Mouse (Mus musculus): ENCODE measurements around the gene Gm19426. TPM values are rescaled to one million over a fixed set of nuclear protein-coding genes. Genes with fewer than 3 reads are reported as not detected.

The Gm19426 gene
- polyA plus RNA-seq, 1 experiment from 2014 or later, result 5.6 TPM

DNA sequence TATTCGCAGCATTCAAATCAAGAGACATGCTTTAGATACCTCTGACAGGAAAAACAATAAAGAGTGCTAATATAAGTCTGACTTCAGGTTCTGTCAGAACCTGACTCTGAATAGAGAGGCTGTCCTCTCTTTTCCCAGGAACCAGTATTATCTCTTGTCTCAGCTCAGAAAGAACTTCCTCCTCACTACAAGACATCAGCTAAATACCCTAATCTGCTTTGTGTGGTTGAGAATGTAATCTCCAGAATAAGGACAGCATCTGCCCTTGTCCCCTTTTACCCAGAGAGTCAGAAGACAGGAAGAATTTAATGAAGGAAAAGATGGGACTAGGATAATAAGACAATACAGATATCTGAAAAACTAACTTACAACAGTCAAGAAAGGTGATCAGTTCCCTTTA is 40.0 kb downstream of the Gm19426 start:
- DNase-seq (ENCODE audit: low spot score) (no peak), ATAC-seq (no peak)
- H3K9me3 ChIP-seq (ENCODE audit: low read length), result no peaks in the 10 kb centered on the region
- no peaks in the 10 kb centered on the region for H3K27me3 ChIP-seq (replicated peaks; ENCODE audit: insufficient read depth, low read length)
- 83% methylated on average over 1 of the region's 1 CpGs for WGBS
- no peak overlapping the region for H3K27ac ChIP-seq (ENCODE audit: low read length)
- no peak overlapping the region for H3K4me3 ChIP-seq (ENCODE audit: low read depth, low read length)
- H3K4me1 ChIP-seq (ENCODE audit: insufficient read depth, low read depth, low read length), result no peaks in the 10 kb centered on the region
- H3K4me2 ChIP-seq (replicated peaks; ENCODE audit: low read depth, low read length), result no peak overlapping the region
- H3K36me3 ChIP-seq (ENCODE audit: insufficient read depth, low read length), result no peaks in the 10 kb centered on the region
- no peak overlapping the region for H3K9ac ChIP-seq (replicated peaks; ENCODE audit: low read depth)
- no peak for TF ChIP-seq EP300 (IDR thresholded peaks at IDR 0.05)
- TF ChIP-seq CTCF (IDR thresholded peaks at IDR 0.05), result no peak

GRCm38 (mm10) chr2:84695007-84695695 is 48.3 kb downstream of the Gm19426 start:
- no peak overlapping the region for H3K4me2 ChIP-seq (replicated peaks; ENCODE audit: low read depth, low read length)
- peak; percentile 50; the same call in 1 of the 2 replicates for ATAC-seq
- DNase-seq (ENCODE audit: low spot score), result peak; percentile 21
- TF ChIP-seq CTCF (IDR thresholded peaks at IDR 0.05) (no peak), EP300 (IDR thresholded peaks at IDR 0.05) (no peak)
- H3K27me3 ChIP-seq (replicated peaks; ENCODE audit: insufficient read depth, low read length), result no peaks in the 10 kb centered on the region
- WGBS, result 62% methylated on average over 5 of the region's 5 CpGs
- no peaks in the 10 kb centered on the region for H3K9me3 ChIP-seq (ENCODE audit: low read length)
- H3K4me1 ChIP-seq (ENCODE audit: insufficient read depth, low read depth, low read length), result no peaks in the 10 kb centered on the region
- peaks cover 24% of the 10 kb centered on the region for H3K36me3 ChIP-seq (ENCODE audit: insufficient read depth, low read length)
- no peak overlapping the region for H3K4me3 ChIP-seq (ENCODE audit: low read depth, low read length)
- H3K9ac ChIP-seq (replicated peaks; ENCODE audit: low read depth), result no peak overlapping the region
- 0 out of 2 replicates have a peak overlapping the region, but pooled peaks have one; percentile 12 for H3K27ac ChIP-seq (ENCODE audit: low read length)

MicroRNA genes within 50 kb of the gene (microRNA counts, 519-probe panel; counts per million panel counts)
- microRNA mmu-miR-130a, result 7,385 counts per million, percentile 96 among the panel's probes with 10 or more counts

Small RNA genes within 50 kb of the gene (microRNA-seq; reads per million reads assigned to microRNA genes)
- 27,845 reads per million, percentile 97 among the genes with 10 or more reads in this experiment for gene Mir130a

Other genes with a start within 250 kb of the Gm19426 start
- gene Ctnnd1, start 92.9 kb downstream of the Gm19426 start, polyA plus RNA-seq (2015; fragmentation: Nextera tagmentation; extraction: Ambion mirVana), result 38.2 and 42.9 TPM in 2 replicates
- gene Btbd18, start 84.6 kb downstream of the Gm19426 start, polyA plus RNA-seq (2015; fragmentation: Nextera tagmentation; extraction: Ambion mirVana), result 0.06 and 0.07 TPM in 2 replicates
- gene Selenoh, start 72.9 kb downstream of the Gm19426 start, polyA plus RNA-seq (2015; fragmentation: Nextera tagmentation; extraction: Ambion mirVana), result 94.3 and 102 TPM in 2 replicates
- not detected in 2 replicates for gene Gm28635, start 65.6 kb downstream of the Gm19426 start, polyA plus RNA-seq (2015; fragmentation: Nextera tagmentation; extraction: Ambion mirVana)
- gene Med19, start 65.3 kb downstream of the Gm19426 start, polyA plus RNA-seq (2015; fragmentation: Nextera tagmentation; extraction: Ambion mirVana), result 21.0 and 22.6 TPM in 2 replicates
- gene Tmx2, start 64.5 kb downstream of the Gm19426 start, polyA plus RNA-seq (2015; fragmentation: Nextera tagmentation; extraction: Ambion mirVana), result 51.6 and 52.8 TPM in 2 replicates
- 15.8 and 19.9 TPM in 2 replicates for gene Zdhhc5, start 28.5 kb downstream of the Gm19426 start, polyA plus RNA-seq (2015; fragmentation: Nextera tagmentation; extraction: Ambion mirVana)
- 19.3 and 19.5 TPM in 2 replicates for gene Clp1, start 16.3 kb downstream of the Gm19426 start, polyA plus RNA-seq (2015; fragmentation: Nextera tagmentation; extraction: Ambion mirVana)
- 2.6 and 3.4 TPM in 2 replicates for gene Ypel4, start 9.6 kb downstream of the Gm19426 start, polyA plus RNA-seq (2015; fragmentation: Nextera tagmentation; extraction: Ambion mirVana)
- gene Serping1, start 31.8 kb upstream of the Gm19426 start, polyA plus RNA-seq (2015; fragmentation: Nextera tagmentation; extraction: Ambion mirVana), result 269 and 283 TPM in 2 replicates
- 83.7 and 85.6 TPM in 2 replicates for gene Ube2l6, start 55.2 kb upstream of the Gm19426 start, polyA plus RNA-seq (2015; fragmentation: Nextera tagmentation; extraction: Ambion mirVana)
- 0.44 and 0.53 TPM in 2 replicates for gene Smtnl1, start 79.0 kb upstream of the Gm19426 start, polyA plus RNA-seq (2015; fragmentation: Nextera tagmentation; extraction: Ambion mirVana)
- gene Timm10, start 83.3 kb upstream of the Gm19426 start, polyA plus RNA-seq (2015; fragmentation: Nextera tagmentation; extraction: Ambion mirVana), result 24.2 and 28.5 TPM in 2 replicates
- 4.9 and 6.6 TPM in 2 replicates for gene Slc43a1, start 95.2 kb upstream of the Gm19426 start, polyA plus RNA-seq (2015; fragmentation: Nextera tagmentation; extraction: Ambion mirVana)
- gene Rtn4rl2, start 143.1 kb upstream of the Gm19426 start, polyA plus RNA-seq (2015; fragmentation: Nextera tagmentation; extraction: Ambion mirVana), result 0.62 and 1.1 TPM in 2 replicates
- 121 and 122 TPM in 2 replicates for gene Slc43a3, start 192.9 kb upstream of the Gm19426 start, polyA plus RNA-seq (2015; fragmentation: Nextera tagmentation; extraction: Ambion mirVana)
- not detected in 2 replicates for gene Prg2, start 236.8 kb upstream of the Gm19426 start, polyA plus RNA-seq (2015; fragmentation: Nextera tagmentation; extraction: Ambion mirVana)
- not detected in 2 replicates for gene Prg3, start 244.6 kb upstream of the Gm19426 start, polyA plus RNA-seq (2015; fragmentation: Nextera tagmentation; extraction: Ambion mirVana)

Data from lung, postnatal 0 days (tissue).